Mouse (Mus musculus) natural killer cell, adult 2 months (primary cell): ENCODE measurements around the gene Gnat2.

ENCODE experiments used
- DNase-seq, 2 experiments: peaks; one replicate each; pipeline ENCODE4 v3.0.0; 2022; ENCODE audit warnings: low spot score in 2 of 2

Gene Gnat2

DNA sequence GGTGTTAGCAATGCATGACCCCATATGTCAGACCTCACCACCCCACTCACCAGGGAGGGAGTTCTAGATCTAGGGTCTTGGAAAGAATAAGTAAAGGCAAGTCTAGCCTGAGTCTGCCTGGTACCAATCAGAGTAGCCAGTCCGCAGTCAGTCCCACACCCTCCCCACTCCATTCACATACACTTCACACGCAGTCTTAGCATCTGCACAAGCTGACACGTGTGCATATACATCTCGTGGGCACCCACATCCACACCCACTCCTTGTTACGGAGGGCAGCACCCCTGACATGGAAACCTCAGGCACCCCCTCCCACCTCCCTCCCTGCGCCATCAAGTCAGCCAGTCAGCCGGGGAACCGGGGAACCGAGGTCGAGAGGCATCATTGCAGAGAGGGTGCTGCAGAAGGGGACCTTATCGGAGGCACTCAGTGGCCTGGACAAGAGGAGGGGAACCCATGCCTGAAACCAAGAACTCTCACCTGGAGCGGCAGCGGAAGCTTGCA lies 7.8 kb upstream of the Gnat2 start:
- DNase-seq = no peak

DNA sequence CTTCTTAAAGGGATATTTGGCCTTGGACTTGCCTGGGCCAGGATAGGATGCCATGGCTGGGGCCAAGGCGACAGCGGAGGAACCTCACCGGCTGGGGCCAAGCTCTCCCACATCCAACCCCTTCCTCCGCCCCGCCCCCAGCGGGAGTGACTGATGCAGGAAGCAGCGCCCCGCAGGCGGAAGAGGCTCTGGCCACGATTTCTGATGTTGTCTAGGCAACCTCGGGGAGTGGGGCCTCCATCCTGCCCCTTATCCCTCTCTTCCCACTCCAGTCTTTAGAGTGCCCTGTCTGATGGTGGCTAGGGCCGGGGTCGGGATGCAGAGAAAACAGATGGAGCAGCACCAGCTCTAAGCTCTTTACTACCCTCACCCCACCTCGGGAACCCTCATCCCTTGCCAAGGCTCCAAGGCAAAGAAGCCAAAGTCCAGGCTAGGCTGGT lies 7.3 kb upstream of the Gnat2 start:
- DNase-seq = peak; percentile 62 to 65

DNA sequence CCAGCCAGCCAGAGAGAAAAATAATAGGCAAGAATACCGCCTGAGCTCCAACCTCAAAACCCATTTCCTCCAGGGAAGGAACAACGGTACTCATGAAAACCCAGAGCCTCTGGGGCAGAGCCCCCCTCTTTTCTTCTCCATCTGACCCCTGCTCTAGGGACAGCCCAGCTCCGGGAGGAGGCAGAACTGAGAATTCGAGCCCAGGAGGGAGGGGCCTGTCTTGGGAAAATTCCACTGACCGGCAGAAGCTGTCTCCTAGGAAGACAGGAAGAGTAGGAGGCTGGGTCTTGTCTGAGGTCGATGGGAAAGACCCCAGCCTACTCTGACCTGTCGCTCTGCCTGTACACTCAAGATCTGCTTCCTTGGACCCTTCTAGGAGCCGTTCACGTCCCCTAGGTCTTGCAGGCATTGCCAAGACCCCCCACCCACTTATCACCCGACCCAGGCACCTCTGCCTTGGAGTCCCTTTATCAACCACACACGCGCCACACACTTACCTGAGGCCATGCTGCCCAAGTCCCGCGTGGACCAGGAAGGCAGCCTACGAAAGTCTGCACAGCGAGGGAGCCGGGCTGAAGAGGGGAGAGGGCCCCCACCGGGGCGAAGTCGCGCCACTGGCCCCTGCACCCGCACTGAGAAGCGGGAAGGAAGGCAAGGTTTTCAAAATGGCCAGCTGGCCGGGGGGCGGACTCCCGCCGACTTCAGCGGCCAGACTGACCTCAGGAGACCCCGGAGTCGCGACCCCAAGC lies 6.7 kb upstream of the Gnat2 start:
- no peak for DNase-seq

DNA sequence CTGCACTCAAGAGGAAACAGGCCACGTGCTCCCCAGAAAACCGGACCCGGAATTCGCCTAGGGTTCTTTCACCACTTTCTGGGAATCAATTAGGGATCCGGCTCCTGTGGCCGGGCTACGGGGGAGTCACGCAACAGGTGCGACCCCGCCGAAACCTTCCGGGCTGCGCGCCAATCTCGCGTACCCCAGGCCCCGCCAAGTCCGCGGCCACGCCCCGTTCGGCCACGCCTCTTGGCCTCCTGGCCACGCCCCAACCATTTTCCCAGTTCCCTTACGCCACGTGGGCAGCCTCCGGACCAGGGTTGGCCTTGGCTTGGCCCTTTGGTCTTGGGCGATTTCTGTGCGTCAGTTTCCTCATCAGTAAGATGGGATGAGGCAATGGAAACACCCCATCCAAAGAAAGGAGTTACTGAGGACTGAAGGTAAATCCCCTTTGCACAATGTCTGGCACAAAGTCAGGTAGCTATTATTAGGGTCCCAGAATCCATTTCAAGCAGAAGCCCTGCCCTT lies 6.1 kb upstream of the Gnat2 start, which contains the start of gene Ampd2:
Gene Ampd2, minus strand, starts transcription at position 182 of the 510 bp plus-strand sequence.
- peak in 1 of 2 experiments; percentile 22 for DNase-seq

DNA sequence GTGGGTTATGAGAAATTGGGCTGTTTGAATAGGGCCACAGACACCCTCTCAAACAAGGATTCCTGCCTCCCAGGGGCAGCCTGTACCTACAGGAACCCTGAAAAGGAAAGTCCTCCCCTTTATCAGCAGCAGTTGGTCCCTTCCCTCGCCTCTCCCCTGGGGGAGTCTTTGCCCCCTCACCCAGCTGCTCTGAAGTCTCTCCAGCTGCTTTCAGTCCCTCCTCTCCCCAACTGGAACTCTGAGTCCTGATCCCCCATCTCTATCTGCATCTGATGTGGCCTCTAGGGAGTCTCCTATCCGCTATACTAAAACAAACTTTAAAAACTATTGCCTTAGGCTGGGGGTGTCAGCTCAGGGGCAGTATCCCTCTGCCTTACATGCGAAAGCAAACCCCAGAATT lies 5.3 kb upstream of the Gnat2 start:
- DNase-seq = no peak

DNA sequence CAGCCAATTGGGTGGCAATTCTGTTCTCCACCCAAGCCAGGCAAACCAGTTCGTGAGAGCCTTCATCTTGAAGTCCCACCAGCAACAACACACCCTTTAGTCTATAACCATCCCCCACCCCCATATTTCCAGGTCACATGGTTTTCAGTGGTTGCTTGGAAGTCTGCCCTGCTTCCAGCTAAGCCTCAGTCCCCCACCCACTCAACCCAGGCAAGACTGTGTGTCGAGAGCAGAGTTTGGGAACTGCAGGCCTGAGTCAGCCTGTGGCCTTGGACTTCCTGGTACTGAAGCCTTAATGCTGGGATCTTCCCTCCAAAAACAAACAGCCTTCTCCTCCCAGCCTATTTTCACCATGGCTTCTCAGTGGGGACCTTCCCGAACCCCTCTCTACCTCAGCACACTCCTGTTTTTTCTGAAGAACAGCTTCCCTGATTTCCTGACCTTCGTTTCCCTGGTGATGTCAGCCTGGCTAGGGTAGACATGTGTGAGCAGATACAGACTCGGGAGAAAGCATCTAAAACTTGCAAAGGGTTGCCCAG lies 3.7 kb upstream of the Gnat2 start:
- DNase-seq = no peak

DNA sequence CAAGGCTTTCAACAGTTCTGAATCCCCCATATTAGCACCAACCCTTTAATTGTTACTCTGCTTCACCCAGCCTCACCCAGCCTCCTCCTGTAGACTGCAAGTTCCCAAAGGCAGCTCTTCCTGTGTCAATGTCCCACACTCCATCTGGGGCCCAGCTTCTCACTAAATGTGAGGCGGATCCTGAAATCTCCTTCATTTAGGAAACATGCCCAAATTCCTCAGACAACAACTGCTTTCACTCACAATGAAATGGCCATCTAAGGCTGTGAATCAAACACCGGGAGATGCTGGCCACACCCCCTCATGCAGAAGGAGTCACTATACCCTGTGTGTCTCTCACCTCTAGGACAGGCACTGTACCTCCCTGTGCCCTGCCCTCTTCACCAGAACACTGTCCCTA lies 2.7 kb upstream of the Gnat2 start:
- DNase-seq = no peak

DNA sequence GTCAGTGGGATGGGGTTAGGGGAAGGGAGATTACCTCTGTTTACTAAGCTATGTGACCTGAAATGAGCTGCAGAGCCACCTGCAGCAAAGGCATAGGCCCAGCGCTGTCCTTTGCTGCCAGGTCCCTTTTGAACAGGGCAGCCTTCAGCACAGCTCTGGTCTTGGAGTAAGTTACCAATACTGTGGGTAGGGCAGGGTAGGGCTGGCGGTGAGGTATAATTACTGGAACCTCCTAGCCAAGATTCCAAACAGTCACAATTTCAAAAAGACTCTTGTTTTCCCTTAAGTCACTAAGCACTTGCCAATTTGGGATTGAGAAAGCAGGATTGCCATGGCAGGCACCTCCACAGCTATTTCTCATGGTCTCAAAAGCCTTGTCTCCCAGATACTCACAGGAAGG lies 2.0 kb upstream of the Gnat2 start:
- DNase-seq = no peak

DNA sequence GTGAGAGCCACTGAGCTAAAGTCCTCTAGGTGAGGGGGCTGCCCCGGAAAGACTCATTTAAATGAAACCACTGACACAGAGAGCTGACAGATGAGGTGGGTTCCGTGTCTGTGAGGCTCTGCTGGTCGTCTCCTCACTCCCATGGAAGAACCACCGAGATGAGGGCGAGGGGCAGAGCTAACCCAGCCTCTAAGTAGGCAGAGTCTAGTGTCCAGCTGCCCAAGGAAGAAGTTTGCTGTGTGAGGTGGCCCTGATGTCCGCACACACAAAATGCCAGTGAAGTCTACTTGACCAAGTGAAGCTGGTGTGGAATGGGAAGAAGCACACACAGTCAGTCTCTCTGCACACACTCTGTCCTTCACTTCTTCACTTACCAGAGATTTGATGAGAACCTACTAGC lies 559 bp upstream of the Gnat2 start:
- DNase-seq = no peak

DNA sequence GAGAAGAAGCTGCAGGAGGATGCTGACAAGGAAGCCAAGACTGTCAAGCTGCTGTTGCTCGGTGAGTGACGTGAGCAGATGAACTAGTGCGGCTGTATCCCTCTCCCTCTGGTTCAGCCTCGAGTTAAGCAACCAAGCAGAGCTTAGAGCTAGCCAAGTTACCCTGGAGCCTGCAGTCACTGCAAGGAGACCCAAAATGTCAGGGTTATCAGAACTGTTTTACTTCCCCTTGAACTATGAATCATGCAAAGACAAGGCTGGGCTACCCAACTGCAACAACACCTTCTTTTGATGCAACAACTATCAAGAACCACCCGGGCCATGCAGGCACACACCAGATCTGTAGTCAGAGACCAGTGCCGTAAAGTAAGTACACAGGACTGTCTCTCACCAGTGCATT lies 717 bp downstream of the Gnat2 start:
- no peak for DNase-seq

DNA sequence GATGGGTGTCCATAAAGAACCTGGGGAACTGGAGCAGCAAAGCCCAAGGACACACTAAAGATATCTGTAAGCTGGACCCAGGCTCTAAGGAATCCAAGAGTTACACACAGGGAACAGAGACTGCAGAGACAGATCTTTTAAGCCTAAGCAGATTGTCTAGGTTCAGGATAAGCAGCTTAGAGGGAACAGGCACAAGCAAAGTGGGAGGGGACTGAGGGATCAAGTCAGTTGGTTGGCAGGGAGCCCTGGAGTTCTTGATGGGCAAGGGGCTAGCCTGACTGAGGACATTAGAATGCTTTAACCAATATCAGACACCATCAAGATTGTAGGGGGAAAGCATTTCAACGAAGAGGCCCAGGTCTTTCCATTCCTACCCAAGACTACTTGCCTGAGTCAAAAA lies 1.6 kb downstream of the Gnat2 start:
- DNase-seq = no peak

DNA sequence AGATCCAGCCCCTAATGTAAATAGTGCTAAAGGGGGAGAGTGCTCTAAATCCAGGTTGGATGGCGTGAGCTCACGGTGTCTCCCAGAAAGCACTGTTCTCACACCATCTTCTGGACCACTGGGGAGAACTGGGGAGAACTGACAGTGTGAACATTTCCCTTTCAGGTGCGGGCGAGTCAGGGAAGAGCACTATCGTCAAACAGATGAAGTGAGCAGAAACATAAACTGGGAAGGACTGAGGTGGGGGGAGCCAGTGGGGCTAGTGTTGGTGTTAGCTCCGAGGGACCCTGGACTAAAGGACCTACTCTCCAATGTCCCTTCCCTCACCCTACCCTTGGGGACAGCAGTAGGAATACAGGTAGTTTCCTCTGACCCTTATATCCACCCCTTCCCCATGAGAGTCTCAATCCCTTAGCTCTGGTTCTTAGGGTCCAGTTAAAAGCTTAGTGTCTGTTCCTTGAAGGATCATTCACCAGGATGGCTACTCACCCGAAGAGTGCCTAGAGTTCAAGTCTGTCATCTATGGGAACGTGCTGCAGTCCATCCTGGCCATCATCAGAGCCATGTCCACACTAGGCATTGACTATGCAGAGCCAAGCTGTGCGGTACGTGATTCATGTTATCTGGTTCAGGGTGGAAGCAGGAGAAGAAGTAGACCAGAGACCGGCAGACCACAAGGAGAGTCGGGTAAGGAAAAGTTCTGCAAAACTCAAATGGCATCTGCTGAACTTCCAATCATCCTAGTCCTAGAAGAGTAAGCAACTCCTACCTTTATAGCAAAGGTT lies 2.6 kb downstream of the Gnat2 start:
- no peak for DNase-seq

DNA sequence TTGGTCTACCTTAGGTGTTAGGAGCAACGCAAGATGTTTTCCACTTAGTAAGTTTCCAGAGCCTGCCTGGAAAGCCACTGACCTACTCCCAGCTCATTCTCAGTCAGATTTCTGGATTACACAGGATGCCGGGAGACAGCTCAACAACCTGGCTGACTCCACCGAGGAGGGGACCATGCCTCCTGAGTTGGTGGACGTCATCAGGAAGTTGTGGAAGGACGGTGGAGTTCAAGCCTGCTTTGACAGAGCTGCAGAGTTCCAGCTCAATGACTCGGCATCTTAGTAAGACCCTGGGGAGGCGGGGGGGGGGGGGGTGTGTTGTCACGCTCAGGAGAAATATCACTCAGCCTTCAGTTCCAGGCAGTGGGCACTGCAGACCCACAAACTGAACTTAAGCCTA lies 3.6 kb downstream of the Gnat2 start:
- no peak for DNase-seq

DNA sequence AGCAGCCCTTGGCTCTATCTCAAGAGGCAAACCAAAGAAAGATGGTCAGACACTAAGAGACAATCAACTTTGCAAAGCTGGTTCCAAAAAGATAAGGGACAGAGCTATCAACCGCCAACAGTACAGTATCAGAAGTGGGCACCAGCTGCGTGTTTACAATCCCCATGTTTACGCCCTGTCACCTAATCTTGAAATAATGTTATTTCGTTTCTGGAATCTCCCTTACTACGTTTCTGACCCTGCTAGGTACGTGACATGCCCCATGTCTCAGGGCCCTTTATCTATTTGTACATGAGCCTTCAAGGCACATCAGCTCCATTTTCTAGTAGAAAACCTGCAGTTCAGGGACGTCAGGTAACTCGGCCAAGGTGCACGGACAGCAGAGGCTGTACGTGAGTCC lies 4.1 kb downstream of the Gnat2 start:
- DNase-seq = no peak

DNA sequence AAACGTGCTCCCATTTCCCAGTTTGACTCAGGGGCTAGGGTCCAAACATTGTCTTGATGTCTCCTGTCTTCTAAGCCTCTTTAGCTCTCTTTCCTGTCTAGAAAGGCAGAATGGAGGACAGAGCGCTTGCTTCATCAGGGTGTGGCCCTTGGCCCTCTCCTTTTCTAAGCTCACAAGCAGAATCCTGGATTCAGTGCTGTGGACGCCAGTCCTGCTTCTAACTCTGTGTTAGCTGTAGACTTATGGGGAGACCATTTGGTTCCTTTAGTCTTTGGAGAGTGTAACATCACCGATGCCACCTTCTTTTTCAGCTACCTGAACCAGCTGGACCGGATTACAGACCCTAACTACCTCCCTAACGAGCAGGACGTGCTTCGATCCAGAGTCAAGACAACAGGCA lies 5.1 kb downstream of the Gnat2 start:
- DNase-seq = no peak

DNA sequence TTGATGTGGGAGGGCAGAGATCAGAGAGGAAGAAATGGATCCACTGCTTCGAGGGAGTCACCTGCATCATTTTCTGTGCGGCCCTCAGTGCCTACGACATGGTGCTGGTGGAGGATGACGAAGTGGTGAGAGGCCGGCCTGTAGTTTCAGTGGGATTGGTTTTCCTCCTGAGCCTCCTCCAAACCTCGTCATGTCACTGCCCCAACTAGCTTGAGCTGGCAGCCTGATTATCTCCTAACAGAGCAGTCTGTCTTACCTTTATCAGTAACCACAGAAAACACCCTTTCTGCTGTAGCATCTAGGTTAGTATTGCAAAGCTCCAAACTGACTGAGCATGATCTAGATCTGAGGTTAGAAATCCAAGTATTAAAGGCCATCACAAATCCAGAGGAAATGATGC lies 5.7 kb downstream of the Gnat2 start:
- DNase-seq = no peak

DNA sequence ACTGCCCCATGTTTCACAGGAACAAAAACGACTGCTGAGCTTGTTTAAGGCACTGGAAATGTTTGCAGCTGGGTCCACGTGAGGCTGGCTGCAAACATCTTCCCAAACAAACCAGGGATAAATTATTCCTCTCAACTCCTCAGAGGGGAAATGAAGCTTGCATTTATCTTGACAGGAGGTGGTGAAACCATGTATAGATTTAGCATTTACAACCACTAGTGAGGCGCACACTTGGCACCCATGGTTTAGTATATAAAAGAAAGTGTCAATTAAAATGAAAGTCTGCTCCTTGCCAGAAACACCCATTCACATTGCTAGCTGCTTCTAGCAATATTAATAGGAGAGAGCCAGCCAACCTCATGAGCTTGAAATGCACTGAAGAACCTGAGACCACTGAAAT lies 9.0 kb downstream of the Gnat2 start:
- no peak for DNase-seq

DNA sequence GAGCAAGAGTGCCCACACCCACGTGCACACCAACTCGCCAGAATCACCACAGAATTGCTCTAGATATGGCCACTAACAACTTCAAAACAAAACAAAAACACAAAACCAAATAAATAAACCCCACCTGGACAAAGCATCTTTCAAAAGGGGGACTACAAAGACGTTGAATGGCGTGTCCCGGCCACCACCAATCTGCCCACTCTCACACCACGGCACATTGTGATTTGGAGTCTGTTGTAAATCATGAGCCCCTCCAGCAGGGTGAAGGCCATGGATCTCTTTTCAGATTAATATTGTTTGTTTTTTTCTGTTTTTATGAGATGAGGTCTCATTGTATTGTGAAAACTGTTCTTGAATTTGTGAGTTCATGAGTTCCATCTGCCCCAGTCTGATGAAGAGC lies 9.5 kb downstream of the Gnat2 start:
- no peak for DNase-seq

DNA sequence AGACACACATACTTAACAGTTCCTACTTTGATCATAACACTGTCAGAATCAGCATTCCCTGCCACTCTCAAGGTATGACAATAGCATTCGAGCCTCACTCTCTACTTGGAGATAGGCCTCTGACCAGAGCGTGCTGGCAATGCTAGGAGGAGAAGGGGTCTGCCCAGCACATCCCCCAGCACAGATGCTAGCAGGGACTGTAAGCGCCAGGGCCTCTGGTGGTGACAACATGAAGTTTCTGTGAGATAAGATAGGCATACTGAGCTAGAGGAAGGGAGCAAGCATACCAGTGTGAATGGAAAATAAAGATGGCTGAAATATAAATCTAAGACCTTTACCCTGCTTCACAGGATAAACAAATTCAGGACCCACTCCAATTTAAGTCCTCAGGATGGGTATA lies 12.7 kb downstream of the Gnat2 start:
- no peak for DNase-seq

DNA sequence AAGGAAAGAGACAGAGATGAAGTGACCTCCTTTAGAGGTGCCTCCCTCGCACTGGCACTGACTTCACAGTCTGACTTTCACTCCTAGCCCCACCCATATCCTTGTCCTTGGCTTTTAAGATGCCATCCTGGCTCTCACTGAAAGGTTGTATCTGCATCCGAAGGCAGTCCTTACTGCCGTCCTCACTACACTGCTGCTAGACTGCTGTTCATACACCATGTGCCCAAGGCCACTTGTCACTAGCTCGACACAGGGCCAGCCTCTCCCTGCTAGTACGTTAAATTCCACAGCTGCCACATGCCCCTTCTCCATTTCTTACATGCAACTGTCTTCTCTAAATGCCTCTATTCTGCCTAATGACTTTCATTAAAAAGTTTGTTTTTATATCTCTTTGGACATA lies 18.7 kb downstream of the Gnat2 start:
- no peak for DNase-seq

DNA sequence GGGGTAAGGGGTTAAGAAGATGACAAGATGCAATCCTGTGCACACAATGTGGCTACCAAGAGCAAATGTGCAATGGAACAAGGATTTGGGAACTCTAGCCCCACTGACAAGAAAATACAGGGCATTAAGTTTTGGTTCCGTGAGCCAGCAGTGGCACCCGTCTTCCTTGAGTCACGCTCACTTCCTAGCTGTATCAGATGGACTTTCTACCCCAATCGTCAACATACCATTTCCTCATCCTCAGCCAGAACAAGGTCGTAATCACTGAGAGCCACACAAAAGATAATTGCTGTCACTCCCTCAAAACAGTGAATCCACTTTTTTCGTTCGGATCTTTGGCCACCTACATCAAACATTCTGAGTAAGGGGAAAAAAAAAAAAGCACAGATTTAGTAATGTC lies 19.7 kb downstream of the Gnat2 start:
- DNase-seq = no peak

DNA sequence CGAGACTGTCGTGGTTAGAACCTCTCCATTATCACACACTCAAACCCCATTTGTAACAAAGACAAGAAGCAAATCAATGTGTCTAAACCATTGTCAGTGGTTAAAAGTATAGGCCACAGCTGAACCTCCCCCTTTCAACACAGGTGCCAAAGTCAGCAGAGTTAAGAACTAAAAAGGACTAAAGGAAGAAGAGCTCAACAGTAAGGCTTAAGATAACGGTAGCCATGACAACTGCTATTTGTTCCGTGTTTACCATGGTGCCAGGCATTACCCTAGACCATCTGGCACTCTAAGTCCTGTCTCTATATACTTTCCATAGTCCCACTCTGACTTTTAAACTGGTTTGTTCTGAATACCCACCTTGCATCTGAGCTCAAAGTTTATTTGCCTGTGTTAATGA lies 20.1 kb downstream of the Gnat2 start:
- no peak for DNase-seq
